Mouse (Mus musculus): ENCODE measurements around the gene 1700029J07Rik.

DNA sequence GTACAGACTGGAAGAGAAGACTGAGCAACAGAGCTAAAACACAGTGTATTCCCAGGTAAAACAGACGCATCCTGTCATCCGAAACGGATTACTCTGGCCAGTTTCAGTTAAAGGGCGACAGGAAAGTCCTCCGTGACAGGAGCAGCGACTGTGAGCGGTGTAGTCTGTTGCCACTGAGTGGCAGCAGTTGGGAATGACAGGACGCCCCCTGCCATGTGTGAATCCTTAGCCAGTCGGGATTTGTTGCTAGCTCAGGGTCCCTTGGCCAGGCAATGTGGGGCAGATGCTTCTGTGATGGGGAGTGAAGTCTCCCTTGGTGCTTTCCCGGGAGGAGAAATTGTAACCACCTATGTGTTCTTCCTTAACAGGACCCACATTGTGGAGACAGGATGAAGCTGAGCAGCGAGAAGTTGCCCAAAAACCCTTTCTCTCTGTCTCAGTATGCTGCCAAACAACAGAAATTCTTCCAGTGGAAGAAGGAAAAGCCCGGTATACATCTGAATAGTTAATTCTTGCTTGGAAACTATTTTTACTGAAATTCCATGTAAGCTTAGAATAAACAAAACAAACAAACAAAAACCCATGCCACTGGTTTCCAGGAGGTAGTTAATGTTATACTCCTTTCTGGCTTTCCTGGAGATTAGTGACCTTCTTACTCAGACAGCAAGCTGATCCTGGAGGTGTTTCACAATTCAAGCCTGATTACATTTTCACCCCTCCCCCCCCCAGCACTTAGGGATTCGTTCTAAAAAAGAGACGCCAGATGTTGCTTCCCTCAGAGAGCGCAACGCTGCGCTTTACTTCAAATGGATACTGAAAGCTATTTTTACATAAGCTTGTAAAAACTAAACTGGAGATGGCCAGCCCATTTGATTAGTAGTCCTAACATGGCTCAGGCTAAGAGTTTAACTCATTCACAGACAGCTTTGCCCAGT is 36.0 kb upstream of the 1700029J07Rik start:
- TF ChIP-seq POLR2A (IDR thresholded peaks at IDR 0.05; ENCODE audit: insufficient read depth, low read depth, low read length) (no peak), CTCF (IDR thresholded peaks at IDR 0.05; ENCODE audit: insufficient read depth, low read depth, low read length) (no peak)

All from olfactory bulb, adult 2 months (tissue).